Mouse (Mus musculus) ES-Bruce4 (cell line): ENCODE data around the gene Vps11. TPM values are rescaled to one million over a fixed set of nuclear protein-coding genes. Genes with fewer than 3 reads are reported as not detected.

Experiments
- H3K27ac ChIP-seq: 2 replicates; pipeline ENCODE4 v1.5.1; 2012; ENCODE audit warnings: low read length, inconsistent platforms; ENCODE audit not compliant: insufficient read depth
- H3K27me3 ChIP-seq: 2 replicates; pipeline ENCODE4 v1.6.1; 2012; ENCODE audit warnings: mild to moderate bottlenecking, low read length, inconsistent platforms; ENCODE audit not compliant: control insufficient read depth, poor library complexity, insufficient read depth, severe bottlenecking
- H3K36me3 ChIP-seq: 2 replicates; pipeline ENCODE4 v1.6.1; 2012; ENCODE audit warnings: inconsistent platforms, mild to moderate bottlenecking, low read length, moderate library complexity; ENCODE audit not compliant: control insufficient read depth, poor library complexity, insufficient read depth, severe bottlenecking
- H3K4me1 ChIP-seq: one replicate; pipeline ENCODE4 v1.8.1; 2011; ENCODE audit warnings: low read length; ENCODE audit not compliant: control insufficient read depth, insufficient read depth
- H3K4me3 ChIP-seq: 2 replicates; pipeline ENCODE4 v1.5.1; 2011; ENCODE audit warnings: low read depth, mild to moderate bottlenecking, low read length
- H3K9ac ChIP-seq: 2 replicates; pipeline ENCODE4 v1.6.1; 2012; ENCODE audit warnings: low read depth, mild to moderate bottlenecking, inconsistent platforms; ENCODE audit not compliant: poor library complexity, severe bottlenecking
- H3K9me3 ChIP-seq: replicated peaks from 2 replicates; pipeline ENCODE4 v1.6.1; 2012; ENCODE audit warnings: mild to moderate bottlenecking, low read length, inconsistent platforms; ENCODE audit not compliant: control insufficient read depth, poor library complexity, insufficient read depth, severe bottlenecking
- CTCF ChIP-seq: IDR thresholded peaks from one replicate; pipeline ENCODE4 v1.8.1; 2011; ENCODE audit warnings: low read depth, low read length
- EP300 ChIP-seq: IDR thresholded peaks from 2 replicates; pipeline ENCODE4 v1.6.1; 2011; ENCODE audit warnings: low read depth, low read length; ENCODE audit not compliant: insufficient read depth
- POLR2A ChIP-seq: IDR thresholded peaks from one replicate; pipeline ENCODE4 v1.8.1; 2011; ENCODE audit warnings: low read length; ENCODE audit not compliant: insufficient read depth
- polyA plus RNA-seq: library from polyadenylated mRNA; stranded (reverse); fragments of >200 nt; gene quantifications from 2 replicates; pipeline ENCODE4 v1.2.4, GENCODE M21; 2011; ENCODE audit warnings: low read depth; ENCODE audit not compliant: missing spikeins, insufficient read depth, insufficient read length

Vps11 gene
- polyA plus RNA-seq, 1 experiment, result 26.7 TPM

GRCm38 (mm10) chr9:44334396-44335330 is 26.8 kb downstream of the Vps11 start, which contains the start of gene H2afx:
H2afx (plus strand) TSS chr9:44334694.
- peak within 1 kb of the TSS; percentile 98 for H3K9ac ChIP-seq
- H3K27me3 ChIP-seq, result no peaks in the 10 kb centered on the region
- H3K27ac ChIP-seq, result peak within 1 kb of the TSS; percentile 97
- H3K36me3 ChIP-seq, result peaks cover 24% of the 10 kb centered on the region
- peak within 1 kb of the TSS; percentile 97 for H3K4me3 ChIP-seq
- no peak for TF ChIP-seq CTCF
- TF ChIP-seq POLR2A, result peak; percentile 99
- 0 out of 2 replicates have a peak, but pooled peaks have one; percentile 24 for TF ChIP-seq EP300
- no peaks in the 10 kb centered on the region for H3K9me3 ChIP-seq
- peaks cover 5% of the 10 kb centered on the region for H3K4me1 ChIP-seq

DNA sequence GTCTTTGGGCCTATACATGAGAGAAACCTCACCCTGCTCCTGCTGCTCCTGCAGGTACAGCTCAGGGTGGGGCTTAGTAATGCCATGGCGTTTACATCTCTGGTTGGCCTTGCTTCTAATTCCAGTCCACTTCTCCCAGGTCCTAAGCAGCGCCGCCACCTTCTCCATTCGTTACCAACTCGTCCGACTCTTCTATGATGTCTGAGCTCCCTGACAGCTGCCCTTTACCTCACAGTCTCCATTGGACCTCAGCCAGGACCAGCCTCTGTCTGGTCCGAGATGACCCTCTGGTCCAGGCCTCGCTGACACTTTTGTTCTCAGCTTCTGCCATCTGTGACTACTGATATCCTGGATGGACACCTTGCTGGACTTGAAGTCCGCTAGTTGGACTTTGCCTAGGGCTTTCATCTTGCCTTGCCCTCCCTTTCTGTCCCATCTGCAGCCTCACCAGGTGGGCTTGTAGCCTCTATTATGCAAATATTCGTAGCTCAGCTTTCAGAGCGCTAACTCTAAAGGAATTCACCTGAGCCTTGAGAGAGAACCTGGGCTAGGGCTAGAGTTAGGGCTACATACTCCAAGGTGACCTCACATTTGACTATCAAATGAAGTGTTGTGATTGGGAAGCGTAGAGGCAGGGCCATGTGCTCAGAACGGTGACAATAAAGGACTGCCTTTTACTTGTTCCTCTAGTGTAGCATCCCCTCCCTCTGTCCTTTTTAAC is 28.4 kb downstream of the Vps11 start:
- Histone ChIP-seq H3K9ac (peak overlapping the region; percentile 95), H3K36me3 (peaks cover 24% of the 10 kb centered on the region), H3K27ac (peak overlapping the region; percentile 97), H3K27me3 (no peaks in the 10 kb centered on the region), H3K4me3 (peak overlapping the region; percentile 48), H3K9me3 (no peaks in the 10 kb centered on the region), H3K4me1 (peaks cover 5% of the 10 kb centered on the region)
- peak; percentile 17 for TF ChIP-seq POLR2A
- no peak for TF ChIP-seq CTCF
- TF ChIP-seq EP300, result peak; percentile 87

- Histone ChIP-seq H3K9me3 (no peaks in the 10 kb centered on the region), H3K36me3 (peaks cover 13% of the 10 kb centered on the region), H3K27me3 (no peaks in the 10 kb centered on the region), H3K27ac (no peak overlapping the region), H3K4me3 (no peak overlapping the region), H3K4me1 (peaks cover 5% of the 10 kb centered on the region), H3K9ac (no peak overlapping the region)
- no peak for TF ChIP-seq EP300
- no peak for TF ChIP-seq POLR2A
These were observed 30.7 kb downstream of the Vps11 start for GRCm38 (mm10) chr9:44330736-44331135.

DNA sequence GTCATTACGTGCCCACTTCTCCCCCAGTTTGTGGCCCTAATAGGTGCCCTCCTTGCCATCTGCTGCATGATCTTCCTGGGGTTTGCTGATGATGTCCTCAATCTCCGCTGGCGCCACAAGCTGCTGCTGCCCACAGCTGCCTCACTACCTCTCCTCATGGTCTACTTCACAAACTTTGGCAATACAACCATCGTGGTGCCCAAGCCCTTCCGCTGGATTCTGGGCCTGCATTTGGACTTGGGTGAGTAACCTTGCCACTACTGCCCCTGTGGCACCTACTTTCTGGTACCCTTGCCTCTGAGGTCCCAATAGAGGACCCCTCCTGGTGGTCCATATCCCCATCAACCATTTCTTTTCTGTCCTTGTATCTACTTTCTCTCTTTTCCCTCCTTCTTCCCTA is 33.5 kb downstream of the Vps11 start:
- TF ChIP-seq EP300, result no peak
- no peak for TF ChIP-seq CTCF
- no peak for TF ChIP-seq POLR2A
- Histone ChIP-seq H3K36me3 (peaks cover 6% of the 10 kb centered on the region; the same call in 1 of the 2 replicates), H3K4me1 (peaks cover 3% of the 10 kb centered on the region), H3K27me3 (no peaks in the 10 kb centered on the region), H3K9ac (peak overlapping the region; percentile 79), H3K9me3 (no peaks in the 10 kb centered on the region), H3K4me3 (peak overlapping the region; percentile 72), H3K27ac (no peak overlapping the region)

DNA sequence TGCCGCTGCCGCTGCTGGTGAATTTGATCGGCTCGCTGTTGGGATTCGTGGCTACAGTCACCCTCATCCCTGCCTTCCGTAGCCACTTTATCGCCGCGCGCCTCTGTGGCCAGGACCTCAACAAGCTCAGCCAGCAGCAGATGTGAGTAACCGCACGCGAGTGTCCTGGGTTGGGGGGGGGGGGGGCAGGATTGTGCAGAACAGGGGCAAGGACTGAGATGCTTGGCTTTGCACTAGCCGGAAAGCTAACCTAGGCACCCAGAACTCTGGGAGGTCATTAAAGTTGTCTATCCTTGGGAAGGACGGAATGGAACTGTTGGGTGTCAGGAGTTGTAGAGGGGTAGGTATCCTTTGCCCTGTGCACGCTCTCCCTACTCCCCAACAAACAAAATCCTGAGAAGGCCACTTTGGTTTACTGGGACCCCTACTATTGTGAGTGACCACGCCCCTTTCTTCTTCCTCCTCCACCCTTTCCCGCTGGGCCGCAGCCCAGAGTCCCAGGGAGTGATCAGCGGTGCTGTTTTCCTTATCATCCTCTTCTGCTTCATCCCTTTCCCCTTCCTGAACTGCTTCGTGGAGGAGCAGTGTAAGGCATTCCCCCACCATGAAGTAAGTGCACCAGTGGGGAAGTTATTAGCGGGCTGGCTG is 34.3 kb downstream of the Vps11 start:
- Histone ChIP-seq H3K4me1 (no peaks in the 10 kb centered on the region), H3K9me3 (no peaks in the 10 kb centered on the region), H3K27me3 (no peaks in the 10 kb centered on the region), H3K36me3 (peaks cover 6% of the 10 kb centered on the region; the same call in 1 of the 2 replicates), H3K4me3 (peak overlapping the region; percentile 72), H3K9ac (peak overlapping the region; percentile 79), H3K27ac (peak overlapping the region; percentile 31)
- TF ChIP-seq CTCF (no peak), EP300 (no peak), POLR2A (no peak)
